Mouse (Mus musculus): ENCODE measurements around the gene Gfap. TPM values are rescaled to one million over a fixed set of nuclear protein-coding genes. Genes with fewer than 3 reads are reported as not detected.

Gfap gene
- polyA plus RNA-seq (2015; fragmentation: Nextera tagmentation; extraction: Ambion mirVana), result 1.3 and 2.3 TPM in 2 replicates

DNA sequence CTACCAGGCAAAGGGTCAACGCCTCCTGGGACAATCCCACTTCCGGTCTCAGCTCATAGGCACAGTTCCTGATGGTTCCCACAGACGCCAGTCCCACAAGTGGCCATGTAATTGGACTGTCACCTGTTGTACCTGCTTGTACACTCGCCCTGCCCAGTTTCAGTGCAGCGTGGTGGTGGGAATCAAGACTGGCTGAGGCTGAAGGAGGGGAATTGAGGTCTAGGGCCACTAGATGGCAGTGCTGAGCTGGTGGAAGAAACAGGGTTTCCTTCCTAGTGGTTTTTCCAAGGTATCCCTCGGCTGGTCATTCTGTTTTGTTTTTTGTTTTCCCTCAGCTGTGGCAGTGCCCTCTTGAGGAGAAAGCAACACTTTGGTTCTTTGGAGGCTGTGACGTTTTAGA, at the start of gene Gfap:
Gfap (minus strand) TSS at position 150 of the 400 bp plus-strand sequence.
- WGBS, result 19% methylated on average over 7 of the region's 7 CpGs
- H3K36me3 ChIP-seq (ENCODE audit: control insufficient read depth, insufficient read depth), result no peaks in the 10 kb centered on the region
- H3K4me2 ChIP-seq (ENCODE audit: low read length), result no peak within 1 kb of the TSS
- H3K9ac ChIP-seq (replicated peaks; ENCODE audit: low read depth, low read length), result no peak within 1 kb of the TSS
- H3K27ac ChIP-seq (ENCODE audit: low read length), result no peak within 1 kb of the TSS
- ATAC-seq, result no peak
- H3K4me3 ChIP-seq (replicated peaks; ENCODE audit: low read length), result no peak within 1 kb of the TSS
- H3K27me3 ChIP-seq (replicated peaks; ENCODE audit: control insufficient read depth, insufficient read depth, low read length), result no peaks in the 10 kb centered on the region
- H3K9me3 ChIP-seq (ENCODE audit: control insufficient read depth, low read length), result no peaks in the 10 kb centered on the region
- peaks cover 8% of the 10 kb centered on the region; the same call in 1 of the 2 replicates for H3K4me1 ChIP-seq (replicated peaks; ENCODE audit: control insufficient read depth, insufficient read depth, low read length)

DNA sequence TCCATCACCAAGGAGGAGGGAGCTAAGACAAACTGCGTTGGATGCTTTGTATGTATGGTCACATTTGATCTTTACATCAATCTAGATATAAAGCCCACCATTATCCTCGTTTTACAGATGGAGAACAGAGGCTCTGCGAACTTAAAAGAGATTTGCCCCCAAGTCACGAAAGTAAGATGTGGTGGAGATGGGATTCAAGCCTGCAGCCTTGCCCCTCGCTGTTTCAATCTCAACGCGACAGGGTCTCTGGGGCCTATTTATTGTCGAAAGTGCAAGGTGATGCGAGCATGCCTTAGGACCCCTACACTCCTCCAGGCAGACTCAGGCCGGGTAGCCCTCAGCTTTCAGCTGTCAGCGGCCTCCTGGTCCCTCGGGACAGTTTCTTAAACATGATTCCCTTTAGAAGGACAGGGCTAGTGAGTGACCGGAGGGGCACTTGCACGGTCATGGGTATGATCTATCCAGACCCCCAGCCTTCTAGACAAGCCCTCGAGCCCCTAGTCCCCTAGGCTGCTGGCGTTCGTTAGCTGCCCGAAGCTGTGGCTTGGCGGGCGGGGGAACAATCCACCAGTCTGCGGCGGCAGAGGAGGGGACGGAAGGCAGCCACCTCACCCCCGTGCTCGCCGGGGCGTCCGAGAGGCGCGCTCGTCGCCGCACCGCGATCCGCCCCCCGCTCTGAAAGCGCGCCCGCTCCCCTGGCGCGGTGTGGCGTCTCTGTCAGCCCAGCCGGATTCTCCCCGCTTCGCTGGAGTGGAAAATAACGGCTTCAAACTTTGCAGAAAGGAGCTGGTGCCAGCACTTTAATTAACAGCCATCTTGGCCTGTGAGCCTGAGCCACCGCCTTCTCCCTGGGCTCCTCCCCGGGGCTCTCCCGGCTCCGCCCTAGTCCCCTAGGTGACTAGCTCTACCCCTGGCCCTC, 47.6 kb upstream of the Gfap start:
- H3K9ac ChIP-seq (replicated peaks; ENCODE audit: low read depth, low read length), result peak overlapping the region; percentile 58
- peak overlapping the region; percentile 42 for H3K4me3 ChIP-seq (replicated peaks; ENCODE audit: low read length)
- peak overlapping the region; percentile 62 for H3K4me2 ChIP-seq (ENCODE audit: low read length)
- H3K27ac ChIP-seq (ENCODE audit: low read length), result no peak overlapping the region
- WGBS, result 2% methylated on average over 51 of the region's 51 CpGs
- peaks cover 34% of the 10 kb centered on the region for H3K4me1 ChIP-seq (replicated peaks; ENCODE audit: control insufficient read depth, insufficient read depth, low read length)
- H3K27me3 ChIP-seq (replicated peaks; ENCODE audit: control insufficient read depth, insufficient read depth, low read length), result peaks cover 50% of the 10 kb centered on the region
- peak; percentile 47; the same call in 1 of the 2 replicates for ATAC-seq
- H3K9me3 ChIP-seq (ENCODE audit: control insufficient read depth, low read length), result no peaks in the 10 kb centered on the region
- no peaks in the 10 kb centered on the region for H3K36me3 ChIP-seq (ENCODE audit: control insufficient read depth, insufficient read depth)

GRCm38 (mm10) chr11:102946992-102947343, 46.3 kb upstream of the Gfap start:
- Histone ChIP-seq H3K9ac (replicated peaks; ENCODE audit: low read depth, low read length) (no peak overlapping the region; the same call in 1 of the 2 replicates), H3K27ac (ENCODE audit: low read length) (no peak overlapping the region), H3K4me2 (ENCODE audit: low read length) (peak overlapping the region; percentile 64), H3K4me3 (replicated peaks; ENCODE audit: low read length) (peak overlapping the region; percentile 47), H3K9me3 (ENCODE audit: control insufficient read depth, low read length) (no peaks in the 10 kb centered on the region), H3K27me3 (replicated peaks; ENCODE audit: control insufficient read depth, insufficient read depth, low read length) (peaks cover 55% of the 10 kb centered on the region), H3K36me3 (ENCODE audit: control insufficient read depth, insufficient read depth) (no peaks in the 10 kb centered on the region), H3K4me1 (replicated peaks; ENCODE audit: control insufficient read depth, insufficient read depth, low read length) (peaks cover 32% of the 10 kb centered on the region)
- 12% methylated on average over 8 of the region's 8 CpGs for WGBS
- ATAC-seq, result peak; percentile 18; the same call in 1 of the 2 replicates

DNA sequence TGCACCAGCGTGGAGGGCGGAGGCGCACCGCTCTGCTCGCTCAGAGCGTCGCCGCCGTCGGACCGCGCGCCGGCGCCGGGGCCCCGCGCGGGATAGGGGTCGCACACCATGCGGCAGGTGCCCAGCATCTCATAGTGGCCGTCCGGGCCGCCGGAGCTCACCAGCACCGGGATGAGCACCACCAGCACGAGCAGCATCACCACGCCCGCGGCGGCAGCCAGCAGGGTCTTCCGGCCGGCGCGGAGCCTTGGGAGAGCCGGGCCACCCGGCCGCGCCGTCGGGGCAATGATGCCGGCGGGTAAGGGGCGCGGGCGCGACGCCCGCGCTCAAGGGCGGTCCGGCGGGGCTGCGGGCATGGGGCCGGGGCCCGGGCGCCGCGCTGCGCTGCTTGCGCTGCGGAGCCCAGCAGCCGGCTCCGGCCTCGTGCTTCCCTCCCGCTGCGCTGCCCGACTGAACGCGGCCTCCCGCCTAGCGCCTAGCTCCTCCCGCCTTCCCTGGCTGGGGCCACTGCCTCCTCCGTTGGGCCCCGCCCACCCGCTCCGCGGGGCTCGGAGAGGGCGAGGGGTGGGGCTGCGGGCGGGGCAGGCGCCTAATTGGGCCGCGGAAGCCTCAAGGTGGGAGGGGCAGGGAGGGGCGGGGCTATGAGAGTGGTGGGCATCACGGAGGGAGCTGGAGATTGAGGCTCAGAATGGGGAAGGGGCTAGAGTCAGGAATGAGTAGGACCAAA, 45.7 kb upstream of the Gfap start, which contains the start of gene C1ql1:
C1ql1 (minus strand) TSS at position 424 of the 727 bp plus-strand sequence.
- H3K9ac ChIP-seq (replicated peaks; ENCODE audit: low read depth, low read length), result peak within 1 kb of the TSS; percentile 48
- H3K27me3 ChIP-seq (replicated peaks; ENCODE audit: control insufficient read depth, insufficient read depth, low read length), result peaks cover 55% of the 10 kb centered on the region
- peak; percentile 84 for ATAC-seq
- H3K4me2 ChIP-seq (ENCODE audit: low read length), result peak within 1 kb of the TSS; percentile 64
- H3K27ac ChIP-seq (ENCODE audit: low read length), result no peak within 1 kb of the TSS
- H3K9me3 ChIP-seq (ENCODE audit: control insufficient read depth, low read length), result no peaks in the 10 kb centered on the region
- H3K36me3 ChIP-seq (ENCODE audit: control insufficient read depth, insufficient read depth), result no peaks in the 10 kb centered on the region
- peaks cover 32% of the 10 kb centered on the region for H3K4me1 ChIP-seq (replicated peaks; ENCODE audit: control insufficient read depth, insufficient read depth, low read length)
- under 1% methylated on average over 82 of the region's 87 CpGs for WGBS
- peak within 1 kb of the TSS; percentile 47 for H3K4me3 ChIP-seq (replicated peaks; ENCODE audit: low read length)

DNA sequence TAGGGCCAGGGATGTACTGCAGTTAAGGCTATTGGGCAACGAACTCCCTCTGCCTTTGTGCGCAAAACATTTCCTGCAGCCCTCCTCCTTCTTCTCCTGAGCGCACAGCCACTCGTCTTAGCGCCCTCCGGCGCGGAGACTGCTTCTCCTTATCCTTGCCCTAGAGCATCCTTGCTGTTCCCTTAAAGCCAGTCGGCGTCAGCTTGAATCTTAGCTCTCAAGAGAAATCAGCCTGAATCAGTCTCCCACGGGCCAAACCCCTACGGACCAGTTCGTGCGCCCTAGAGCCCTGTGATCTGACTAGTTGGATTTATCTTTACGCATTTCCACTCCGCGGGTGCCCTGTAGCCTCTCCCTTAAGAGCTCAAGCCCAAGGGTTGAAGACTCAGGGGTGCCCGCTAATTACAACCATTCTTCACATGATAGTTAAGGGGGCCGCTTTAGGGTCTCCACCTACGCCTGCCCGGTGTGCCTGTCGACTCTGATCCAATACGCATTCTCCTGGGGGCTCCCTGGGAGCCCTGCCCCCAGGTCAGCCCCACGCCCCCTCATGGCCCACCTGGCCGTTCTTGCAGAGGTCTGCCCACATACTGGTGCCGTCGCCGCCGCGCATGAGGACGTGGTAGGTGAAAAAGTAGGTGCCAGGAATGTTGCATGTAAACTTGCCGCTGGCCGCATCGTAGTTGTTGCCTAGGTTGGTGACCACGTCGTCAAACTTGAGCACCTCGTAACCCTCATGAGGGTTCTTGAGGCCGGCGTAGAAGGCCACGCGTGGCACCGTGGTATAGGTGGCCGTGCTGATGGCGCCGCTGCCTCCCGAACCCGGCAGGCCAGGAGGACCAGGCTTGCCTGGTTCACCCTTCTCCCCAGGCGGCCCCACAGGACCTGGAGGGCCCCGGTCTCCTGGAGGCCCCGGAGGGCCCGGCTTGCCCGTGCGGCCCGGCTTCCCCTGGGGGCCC, 44.9 kb upstream of the Gfap start:
- Histone ChIP-seq H3K9me3 (ENCODE audit: control insufficient read depth, low read length) (no peaks in the 10 kb centered on the region), H3K27ac (ENCODE audit: low read length) (no peak overlapping the region), H3K4me3 (replicated peaks; ENCODE audit: low read length) (peak overlapping the region; percentile 47), H3K36me3 (ENCODE audit: control insufficient read depth, insufficient read depth) (no peaks in the 10 kb centered on the region), H3K4me2 (ENCODE audit: low read length) (peak overlapping the region; percentile 64), H3K27me3 (replicated peaks; ENCODE audit: control insufficient read depth, insufficient read depth, low read length) (peaks cover 55% of the 10 kb centered on the region), H3K9ac (replicated peaks; ENCODE audit: low read depth, low read length) (peak overlapping the region; percentile 48), H3K4me1 (replicated peaks; ENCODE audit: control insufficient read depth, insufficient read depth, low read length) (peaks cover 32% of the 10 kb centered on the region)
- ATAC-seq, result peak; percentile 4; the same call in 1 of the 2 replicates
- WGBS, result 1% methylated on average over 54 of the region's 54 CpGs

DNA sequence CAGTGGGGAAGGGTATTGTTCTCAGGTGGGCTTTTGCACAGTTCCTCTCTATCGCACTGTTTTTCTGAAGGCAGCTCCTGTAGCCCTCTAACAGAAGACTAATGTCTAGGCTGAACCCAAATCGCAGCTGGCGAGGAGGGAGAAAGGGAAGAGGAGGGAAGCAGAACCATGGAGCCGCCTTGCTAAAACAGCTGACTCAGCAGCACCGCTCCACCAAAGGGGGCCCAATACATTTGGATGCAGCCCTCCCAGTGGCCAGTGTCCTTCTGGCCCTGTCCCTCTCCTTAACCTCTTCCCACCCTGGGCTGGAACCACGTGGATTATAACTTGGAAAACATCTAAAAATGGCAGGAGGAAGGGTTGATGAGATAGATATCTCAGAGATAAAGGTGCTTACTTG, 40.5 kb upstream of the Gfap start:
- peaks cover 11% of the 10 kb centered on the region for H3K4me1 ChIP-seq (replicated peaks; ENCODE audit: control insufficient read depth, insufficient read depth, low read length)
- 64% methylated on average over 6 of the region's 6 CpGs for WGBS
- H3K27ac ChIP-seq (ENCODE audit: low read length), result no peak overlapping the region
- ATAC-seq, result no peak
- no peaks in the 10 kb centered on the region for H3K9me3 ChIP-seq (ENCODE audit: control insufficient read depth, low read length)
- no peak overlapping the region for H3K4me2 ChIP-seq (ENCODE audit: low read length)
- H3K27me3 ChIP-seq (replicated peaks; ENCODE audit: control insufficient read depth, insufficient read depth, low read length), result peaks cover 33% of the 10 kb centered on the region
- H3K36me3 ChIP-seq (ENCODE audit: control insufficient read depth, insufficient read depth), result no peaks in the 10 kb centered on the region
- H3K9ac ChIP-seq (replicated peaks; ENCODE audit: low read depth, low read length), result no peak overlapping the region
- no peak overlapping the region for H3K4me3 ChIP-seq (replicated peaks; ENCODE audit: low read length)

- Histone ChIP-seq H3K4me3 (replicated peaks; ENCODE audit: low read length) (no peak overlapping the region), H3K27ac (ENCODE audit: low read length) (no peak overlapping the region), H3K4me1 (replicated peaks; ENCODE audit: control insufficient read depth, insufficient read depth, low read length) (no peaks in the 10 kb centered on the region; the same call in 1 of the 2 replicates), H3K9ac (replicated peaks; ENCODE audit: low read depth, low read length) (no peak overlapping the region; the same call in 1 of the 2 replicates), H3K4me2 (ENCODE audit: low read length) (no peak overlapping the region), H3K27me3 (replicated peaks; ENCODE audit: control insufficient read depth, insufficient read depth, low read length) (peaks cover 12% of the 10 kb centered on the region), H3K36me3 (ENCODE audit: control insufficient read depth, insufficient read depth) (no peaks in the 10 kb centered on the region), H3K9me3 (ENCODE audit: control insufficient read depth, low read length) (no peaks in the 10 kb centered on the region)
- ATAC-seq, result no peak
- WGBS, result 36% methylated on average over 13 of the region's 13 CpGs
Measured at GRCm38 (mm10) chr11:102939024-102939675, 38.4 kb upstream of the Gfap start.

- H3K4me3 ChIP-seq (replicated peaks; ENCODE audit: low read length), result no peak overlapping the region
- H3K27ac ChIP-seq (ENCODE audit: low read length), result no peak overlapping the region
- peak; percentile 45; the same call in 1 of the 2 replicates for ATAC-seq
- no peaks in the 10 kb centered on the region for H3K9me3 ChIP-seq (ENCODE audit: control insufficient read depth, low read length)
- no peak overlapping the region for H3K9ac ChIP-seq (replicated peaks; ENCODE audit: low read depth, low read length)
- no peaks in the 10 kb centered on the region; the same call in 1 of the 2 replicates for H3K4me1 ChIP-seq (replicated peaks; ENCODE audit: control insufficient read depth, insufficient read depth, low read length)
- H3K27me3 ChIP-seq (replicated peaks; ENCODE audit: control insufficient read depth, insufficient read depth, low read length), result 0 out of 2 replicates have a peak, but pooled peaks cover 5% of the 10 kb centered on the region
- 62% methylated on average over 3 of the region's 3 CpGs for WGBS
- no peak overlapping the region for H3K4me2 ChIP-seq (ENCODE audit: low read length)
- H3K36me3 ChIP-seq (ENCODE audit: control insufficient read depth, insufficient read depth), result no peaks in the 10 kb centered on the region
Measured at GRCm38 (mm10) chr11:102937529-102938182, 36.9 kb upstream of the Gfap start.
